Mouse (Mus musculus): ENCODE data around the gene Csnk1d.

DNA sequence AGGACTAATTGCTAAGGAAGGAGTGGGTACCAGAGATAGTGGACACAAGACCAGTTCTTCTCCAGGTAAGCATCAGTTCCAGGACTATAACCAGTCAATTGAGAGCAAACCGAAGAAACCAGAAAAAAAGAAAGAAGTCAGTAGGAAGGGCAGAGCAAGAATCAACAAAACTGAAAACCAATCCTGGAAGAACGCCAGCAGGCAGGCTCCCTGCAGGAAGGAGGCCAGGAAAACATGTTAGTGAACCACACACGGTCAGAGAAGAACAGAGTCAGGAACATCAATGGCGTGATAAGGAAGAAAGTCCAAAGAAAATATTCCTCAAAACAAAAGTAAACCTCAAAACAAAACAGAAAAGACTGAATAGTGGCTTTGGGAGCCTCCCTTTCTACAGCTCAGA lies 10.8 kb upstream of the Csnk1d start:
- no peak for TF ChIP-seq POLR2A (IDR thresholded peaks at IDR 0.05; ENCODE audit: borderline replicate concordance, low read depth, low read length)
- TF ChIP-seq CTCF (IDR thresholded peaks at IDR 0.05; ENCODE audit: low read depth, low read length), result no peak
